Comparison of ENCODE assay signal across 19 mouse cellular contexts in the genomic region with DNA sequence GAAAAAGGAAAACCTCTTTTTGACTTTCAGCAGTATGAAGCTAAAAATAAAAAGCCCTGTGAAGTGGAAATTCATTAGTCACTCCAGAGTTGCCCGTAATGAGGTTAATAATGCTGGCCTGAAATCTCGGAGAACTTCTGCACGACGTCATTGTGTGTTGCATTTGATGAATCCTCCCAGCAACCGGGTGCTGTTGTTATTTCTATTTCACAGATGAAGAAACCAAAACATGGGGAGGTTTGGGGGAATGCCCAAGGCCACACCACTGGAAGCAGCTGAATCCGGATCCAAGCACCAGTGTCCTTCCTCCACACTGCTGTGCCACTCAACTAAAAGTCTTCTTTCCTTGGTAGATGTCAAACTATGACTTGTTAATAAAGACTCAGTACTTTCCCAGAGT.
DNase-seq lines count a peak whose midpoint lies in the region; ATAC-seq lines count a peak whose summit lies in the region.
"Had no signal": no experiment of that assay in that cellular context is flagged by ENCODE, and none has a peak within 500 bp of the region (broad histone marks: within the 10 kb centered on the region; RNA-seq: fewer than 3 reads in every experiment).

No protein-coding gene starts in this region.

- ATAC-seq in erythroid progenitor cell, adult 5-6 weeks (replicated peaks; ENCODE audit: low FRiP score, poor library complexity, severe bottlenecking), result no peak
- ATAC-seq: CD4-positive, CD25-positive, alpha-beta regulatory T cell, adult 4 months; forebrain, embryonic 16.5 days; intestine, embryonic 15.5 days had no signal

- intact Hi-C loops in gastrocnemius, postnatal 14 days (cut with DNase I; ENCODE audit: low total_unique reads), result no loop called here

- peak; percentile 11 for DNase-seq in gastrocnemius, postnatal 14 days
- DNase-seq in gastrocnemius, adult 8-10 months (ENCODE audit: low spot score in 2 of 2), result no peak
- DNase-seq in ovary, adult 18-20 months (ENCODE audit: low spot score), result peak; percentile 80
- DNase-seq in ovary, postnatal 10 days (ENCODE audit: low spot score), result no peak
- DNase-seq in adrenal gland, postnatal 10 days, result peak; percentile 62
- DNase-seq in skeletal muscle tissue, adult 2 months (ENCODE audit: low read depth, low spot score), result peak; percentile 19
- DNase-seq in spleen, postnatal 14 days (ENCODE audit: low spot score in 2 of 2), result no peak
- DNase-seq: cerebellum, adult 11-12 months; cerebellum, postnatal 10 days; heart, postnatal 4 days; kidney, postnatal 4 days; right cerebral cortex, adult 18-20 months; right cerebral cortex, postnatal 4 days; thymus, adult 18-20 months; thymus, postnatal 36 days had no signal

Comparison
In these comparisons a context has a peak if more than half of its experiments do, and no peak if none do; other contexts are left out.
1. DNase-seq: peak in gastrocnemius, postnatal 14 days (single experiment), ovary, adult 18-20 months (single experiment), adrenal gland, postnatal 10 days (single experiment) and skeletal muscle tissue, adult 2 months (single experiment); none in gastrocnemius, adult 8-10 months (0 of 2), ovary, postnatal 10 days (single experiment) and spleen, postnatal 14 days (0 of 2).